Mouse (Mus musculus): ENCODE measurements around the gene Foxo3.

The Foxo3 gene

GRCm38 (mm10) chr10:42180333-42180732 lies 96.2 kb downstream of the Foxo3 start:
- no peak for DNase-seq (ENCODE audit: low spot score)

GRCm38 (mm10) chr10:42178751-42179150 lies 97.8 kb downstream of the Foxo3 start:
- no peak for DNase-seq (ENCODE audit: low spot score)

- peak; percentile 81 for DNase-seq (ENCODE audit: low spot score)
Observed at GRCm38 (mm10) chr10:42177771-42178674, 98.5 kb downstream of the Foxo3 start.

GRCm38 (mm10) chr10:42174283-42174682 lies 102.3 kb downstream of the Foxo3 start:
- DNase-seq (ENCODE audit: low spot score), result no peak

GRCm38 (mm10) chr10:42173839-42174238 lies 102.7 kb downstream of the Foxo3 start:
- DNase-seq (ENCODE audit: low spot score), result no peak

GRCm38 (mm10) chr10:42170889-42171347 lies 105.6 kb downstream of the Foxo3 start:
- DNase-seq (ENCODE audit: low spot score), result peak; percentile 60

- DNase-seq (ENCODE audit: low spot score), result no peak
Observed at GRCm38 (mm10) chr10:42170201-42170600, 106.4 kb downstream of the Foxo3 start.

GRCm38 (mm10) chr10:42154727-42155126 lies 121.8 kb downstream of the Foxo3 start:
- DNase-seq (ENCODE audit: low spot score), result no peak

- no peak for DNase-seq (ENCODE audit: low spot score)
Observed at GRCm38 (mm10) chr10:42152426-42153205, 123.9 kb downstream of the Foxo3 start.

- DNase-seq (ENCODE audit: low spot score), result no peak
Observed at GRCm38 (mm10) chr10:42149767-42150166, 126.8 kb downstream of the Foxo3 start.

- no peak for DNase-seq (ENCODE audit: low spot score)
Observed at GRCm38 (mm10) chr10:42148326-42148725, 128.2 kb downstream of the Foxo3 start.

- no peak for DNase-seq (ENCODE audit: low spot score)
Observed at GRCm38 (mm10) chr10:42145221-42145620, 131.3 kb downstream of the Foxo3 start.

- no peak for DNase-seq (ENCODE audit: low spot score)
Observed at GRCm38 (mm10) chr10:42144788-42145187, 131.8 kb downstream of the Foxo3 start.

GRCm38 (mm10) chr10:42144176-42144575 lies 132.4 kb downstream of the Foxo3 start:
- DNase-seq (ENCODE audit: low spot score), result no peak

- DNase-seq (ENCODE audit: low spot score), result no peak
Observed at GRCm38 (mm10) chr10:42142791-42143190, 133.8 kb downstream of the Foxo3 start.

GRCm38 (mm10) chr10:42142081-42142480 lies 134.5 kb downstream of the Foxo3 start:
- no peak for DNase-seq (ENCODE audit: low spot score)

- DNase-seq (ENCODE audit: low spot score), result no peak
Observed at GRCm38 (mm10) chr10:42139749-42140148, 136.8 kb downstream of the Foxo3 start.

GRCm38 (mm10) chr10:42134759-42135702 lies 141.5 kb downstream of the Foxo3 start:
- DNase-seq (ENCODE audit: low spot score), result peak; percentile 47
